Mouse (Mus musculus) myocyte (in vitro differentiated cells): ENCODE results near the gene Cd300ld5.

Experiments
- E2F4 ChIP-seq: IDR thresholded peaks from one replicate; pipeline ENCODE4 v1.6.1; 2011; ENCODE audit warnings: mild to moderate bottlenecking, control low read depth, moderate library complexity; ENCODE audit not compliant: insufficient read depth
- MAX ChIP-seq: IDR thresholded peaks from one replicate; pipeline ENCODE4 v1.6.1; 2011; ENCODE audit warnings: low read depth, mild to moderate bottlenecking, control low read depth
- POLR2A ChIP-seq: IDR thresholded peaks from one replicate; pipeline ENCODE4 v1.6.1; 2011; ENCODE audit warnings: low read depth, mild to moderate bottlenecking, control low read depth, moderate library complexity; ENCODE audit not compliant: insufficient read length
- POLR2AphosphoS2 ChIP-seq: IDR thresholded peaks from one replicate; pipeline ENCODE4 v1.6.1; 2011; ENCODE audit warnings: low read depth, control low read depth; ENCODE audit not compliant: insufficient read length
- TCF12 ChIP-seq: IDR thresholded peaks from one replicate; pipeline ENCODE4 v1.6.1; 2011; ENCODE audit warnings: mild to moderate bottlenecking, control low read depth; ENCODE audit not compliant: poor library complexity, insufficient read depth, severe bottlenecking

DNA sequence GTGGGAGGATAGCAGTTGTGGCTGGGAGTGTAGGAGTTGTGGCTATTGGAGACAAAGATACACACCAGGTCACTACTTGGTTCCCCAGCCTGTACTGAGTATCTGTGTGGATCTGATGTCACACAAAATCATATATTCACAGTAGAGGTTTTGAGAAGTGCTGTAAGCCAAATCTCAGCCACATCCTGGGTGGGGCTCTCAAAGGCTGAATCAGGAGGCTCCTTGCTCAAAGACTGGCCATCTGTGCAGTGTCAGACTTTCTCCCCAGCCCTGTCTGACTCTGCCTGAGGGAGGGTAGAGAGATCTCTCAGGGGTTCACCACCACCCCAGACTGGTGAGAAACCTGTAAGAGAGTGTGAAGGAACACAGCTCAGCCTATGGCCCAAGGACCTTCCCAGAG, 17.0 kb upstream of the Cd300ld5 start:
- TF ChIP-seq E2F4 (no peak), POLR2A (no peak), TCF12 (no peak), MAX (no peak), POLR2AphosphoS2 (no peak)
